Mouse (Mus musculus) embryonic facial prominence, embryonic 13.5 days (tissue): ENCODE measurements around the gene Hdgf. TPM values are rescaled to one million over a fixed set of nuclear protein-coding genes. Genes with fewer than 3 reads are reported as not detected.
"Not testable (repeated sequence)": the region's sequence is repeated elsewhere in the genome, so short reads cannot be mapped to it uniquely, and the experiment has no call there.

ENCODE experiments used
- ATAC-seq: fragments of 200-750 bp; cut with Nextera tagmentation; 2 replicates; pipeline ENCODE4 v1.8.0; 2017; ENCODE audit warnings: low read depth; ENCODE audit not compliant: insufficient number of reproducible peaks, insufficient read depth, low FRiP score, low TSS enrichment
- H3K27ac ChIP-seq: fragments of 300-500 bp; sonication (generic); 2 replicates; pipeline ENCODE4 v1.5.1; 2015; ENCODE audit warnings: moderate library complexity, mild to moderate bottlenecking, inconsistent platforms
- H3K27me3 ChIP-seq: fragments of 300-500 bp; sonication (generic); 2 replicates; pipeline ENCODE4 v1.6.1; 2015; ENCODE audit warnings: mild to moderate bottlenecking, inconsistent platforms
- H3K36me3 ChIP-seq: fragments of 300-500 bp; sonication (generic); 2 replicates; pipeline ENCODE4 v1.6.1; 2015; ENCODE audit warnings: mild to moderate bottlenecking, inconsistent platforms
- H3K4me1 ChIP-seq: fragments of 300-500 bp; sonication (generic); 2 replicates; pipeline ENCODE4 v1.6.1; 2015; ENCODE audit warnings: inconsistent platforms
- H3K4me2 ChIP-seq: fragments of 300-500 bp; sonication (generic); 2 replicates; pipeline ENCODE4 v1.6.1; 2015; ENCODE audit warnings: moderate library complexity, mild to moderate bottlenecking, inconsistent platforms
- H3K4me3 ChIP-seq: fragments of 300-500 bp; sonication (generic); 2 replicates; pipeline ENCODE4 v1.5.1; 2015; ENCODE audit warnings: mild to moderate bottlenecking, inconsistent platforms
- H3K9ac ChIP-seq: fragments of 300-500 bp; sonication (generic); 2 replicates; pipeline ENCODE4 v1.6.1; 2015; ENCODE audit warnings: mild to moderate bottlenecking, inconsistent platforms
- H3K9me3 ChIP-seq: fragments of 300-500 bp; sonication (generic); 2 replicates; pipeline ENCODE4 v1.6.1; 2016; ENCODE audit warnings: inconsistent platforms
- WGBS: fragments of 180-500 bp; shearing (Covaris S2); methylation state at CpG from one replicate; pipeline ENCODE4 v1.1.7; 2015; ENCODE audit warnings: mixed read lengths; 5-methylcytosine and 5-hydroxymethylcytosine counted together
- polyA plus RNA-seq: library from polyadenylated mRNA; unstranded; fragments of >200 nt; fragmentation: Nextera tagmentation; extraction: Ambion mirVana; gene quantifications from 2 replicates; pipeline ENCODE4 v1.2.1, GENCODE M21; 2015

Gene Hdgf
- polyA plus RNA-seq, 1 experiment from 2014 or later = 180 TPM

- Histone ChIP-seq H3K27ac (no peak overlapping the region), H3K36me3 (no peaks in the 10 kb centered on the region), H3K27me3 (no peaks in the 10 kb centered on the region), H3K4me1 (peaks cover 2% of the 10 kb centered on the region; the same call in 1 of the 2 replicates), H3K4me3 (no peak overlapping the region), H3K4me2 (no peak overlapping the region), H3K9me3 (no peaks in the 10 kb centered on the region), H3K9ac (no peak overlapping the region)
- 51% methylated on average over 3 of the region's 3 CpGs for WGBS
- no peak for ATAC-seq
Measured at GRCm38 (mm10) chr3:87891481-87891880, 14.6 kb upstream of the Hdgf start.

- Histone ChIP-seq H3K9ac (no peak overlapping the region), H3K4me2 (no peak overlapping the region), H3K9me3 (no peaks in the 10 kb centered on the region), H3K4me3 (no peak overlapping the region), H3K36me3 (no peaks in the 10 kb centered on the region), H3K27me3 (no peaks in the 10 kb centered on the region), H3K4me1 (no peaks in the 10 kb centered on the region), H3K27ac (no peak overlapping the region)
- 75% methylated on average over 3 of the region's 3 CpGs for WGBS
- ATAC-seq = no peak
Measured at GRCm38 (mm10) chr3:87893367-87893905, 12.7 kb upstream of the Hdgf start.

GRCm38 (mm10) chr3:87899266-87899665 lies 6.9 kb upstream of the Hdgf start:
- H3K4me1 ChIP-seq = no peaks in the 10 kb centered on the region
- no peak overlapping the region for H3K9ac ChIP-seq
- no peaks in the 10 kb centered on the region for H3K27me3 ChIP-seq
- no peaks in the 10 kb centered on the region for H3K36me3 ChIP-seq
- H3K9me3 ChIP-seq = no peaks in the 10 kb centered on the region
- H3K27ac ChIP-seq = no peak overlapping the region
- no peak for ATAC-seq
- H3K4me3 ChIP-seq = no peak overlapping the region
- WGBS = 74% methylated on average over 3 of the region's 3 CpGs
- H3K4me2 ChIP-seq = no peak overlapping the region

- Histone ChIP-seq H3K27me3 (no peaks in the 10 kb centered on the region), H3K36me3 (no peaks in the 10 kb centered on the region), H3K9me3 (no peaks in the 10 kb centered on the region), H3K9ac (no peak overlapping the region), H3K4me3 (no peak overlapping the region), H3K27ac (no peak overlapping the region), H3K4me1 (no peaks in the 10 kb centered on the region), H3K4me2 (no peak overlapping the region)
- WGBS = 84% methylated on average over 3 of the region's 3 CpGs
- no peak for ATAC-seq
Measured at GRCm38 (mm10) chr3:87899776-87900175, 6.3 kb upstream of the Hdgf start.

- Histone ChIP-seq H3K9ac (no peak overlapping the region), H3K27me3 (no peaks in the 10 kb centered on the region), H3K27ac (no peak overlapping the region), H3K4me1 (no peaks in the 10 kb centered on the region), H3K4me3 (no peak overlapping the region), H3K9me3 (no peaks in the 10 kb centered on the region), H3K4me2 (no peak overlapping the region), H3K36me3 (no peaks in the 10 kb centered on the region)
- no peak for ATAC-seq
- WGBS = 71% methylated on average over 1 of the region's 1 CpGs
Measured at GRCm38 (mm10) chr3:87901036-87901624, 5.0 kb upstream of the Hdgf start.

GRCm38 (mm10) chr3:87901959-87902358 lies 4.2 kb upstream of the Hdgf start:
- WGBS = 86% methylated on average over 5 of the region's 6 CpGs
- H3K9me3 ChIP-seq, H3K36me3 ChIP-seq, H3K9ac ChIP-seq, H3K27ac ChIP-seq, H3K4me3 ChIP-seq, ATAC-seq, H3K4me1 ChIP-seq, H3K4me2 ChIP-seq, H3K27me3 ChIP-seq: not testable (repeated sequence)

GRCm38 (mm10) chr3:87903821-87904220 lies 2.3 kb upstream of the Hdgf start:
- no peak for ATAC-seq
- H3K36me3 ChIP-seq = no peaks in the 10 kb centered on the region
- 45% methylated on average over 5 of the region's 5 CpGs for WGBS
- no peak overlapping the region for H3K9ac ChIP-seq
- H3K27me3 ChIP-seq = no peaks in the 10 kb centered on the region
- no peak overlapping the region for H3K4me3 ChIP-seq
- no peak overlapping the region for H3K27ac ChIP-seq
- peaks cover 13% of the 10 kb centered on the region for H3K4me1 ChIP-seq
- H3K4me2 ChIP-seq = no peak overlapping the region
- H3K9me3 ChIP-seq = no peaks in the 10 kb centered on the region

- Histone ChIP-seq H3K4me2 (peak overlapping the region; percentile 92), H3K4me3 (peak overlapping the region; percentile 98), H3K9ac (peak overlapping the region; percentile 98), H3K27ac (peak overlapping the region; percentile 98), H3K4me1 (peaks cover 40% of the 10 kb centered on the region), H3K36me3 (no peaks in the 10 kb centered on the region), H3K9me3 (no peaks in the 10 kb centered on the region), H3K27me3 (no peaks in the 10 kb centered on the region)
- WGBS = under 1% methylated on average over 38 of the region's 47 CpGs
- 0 out of 2 replicates have a peak, but pooled peaks have one; percentile 1 for ATAC-seq
Measured at GRCm38 (mm10) chr3:87906601-87906980, 470 bp downstream of the Hdgf start.

- no peak for ATAC-seq
- under 1% methylated on average over 23 of the region's 27 CpGs for WGBS
- H3K4me1 ChIP-seq = peaks cover 46% of the 10 kb centered on the region
Measured at GRCm38 (mm10) chr3:87906981-87907857, 1.1 kb downstream of the Hdgf start.

GRCm38 (mm10) chr3:87907906-87908305 lies 1.8 kb downstream of the Hdgf start:
- peak overlapping the region; percentile 98 for H3K4me3 ChIP-seq
- H3K9me3 ChIP-seq = no peaks in the 10 kb centered on the region
- peak overlapping the region; percentile 98 for H3K27ac ChIP-seq
- no peaks in the 10 kb centered on the region for H3K27me3 ChIP-seq
- WGBS = 14% methylated on average over 1 of the region's 1 CpGs
- ATAC-seq = no peak
- H3K9ac ChIP-seq = peak overlapping the region; percentile 98
- H3K4me2 ChIP-seq = peak overlapping the region; percentile 92
- peaks cover 46% of the 10 kb centered on the region for H3K4me1 ChIP-seq
- H3K36me3 ChIP-seq = peaks cover under 1% of the 10 kb centered on the region; the same call in 1 of the 2 replicates

More at GRCm38 (mm10) chr3:87906981-87907857, 1.1 kb downstream of the Hdgf start:
- Histone ChIP-seq H3K9ac (peak overlapping the region; percentile 98), H3K36me3 (no peaks in the 10 kb centered on the region), H3K27me3 (no peaks in the 10 kb centered on the region), H3K27ac (peak overlapping the region; percentile 98), H3K9me3 (no peaks in the 10 kb centered on the region), H3K4me2 (peak overlapping the region; percentile 92), H3K4me3 (peak overlapping the region; percentile 98)

GRCm38 (mm10) chr3:87909381-87909780 lies 3.3 kb downstream of the Hdgf start:
- peak overlapping the region; percentile 92 for H3K4me2 ChIP-seq
- WGBS = 87% methylated on average over 2 of the region's 2 CpGs
- H3K4me1 ChIP-seq = peaks cover 46% of the 10 kb centered on the region
- H3K27ac ChIP-seq = peak overlapping the region; percentile 98
- H3K9ac ChIP-seq = peak overlapping the region; percentile 62
- no peaks in the 10 kb centered on the region for H3K9me3 ChIP-seq
- H3K27me3 ChIP-seq = no peaks in the 10 kb centered on the region
- peak overlapping the region; percentile 40 for H3K4me3 ChIP-seq
- H3K36me3 ChIP-seq = peaks cover 15% of the 10 kb centered on the region
- ATAC-seq = no peak
